Mouse (Mus musculus) bone marrow, adult 2 months (tissue): ENCODE data around the gene Slc6a12.

Source experiments
- CTCF ChIP-seq: fragments of 200-500 bp; IDR thresholded peaks from 2 replicates; pipeline ENCODE4 v1.5.1; 2011; ENCODE audit warnings: low read length, control low read depth; ENCODE audit not compliant: control insufficient read depth, insufficient read depth
- POLR2A ChIP-seq: fragments of 200-500 bp; IDR thresholded peaks from 2 replicates; pipeline ENCODE4 v1.6.1; 2011; ENCODE audit warnings: low read depth, mild to moderate bottlenecking, control low read depth, low read length, borderline replicate concordance; ENCODE audit not compliant: control insufficient read depth

- TF ChIP-seq CTCF (no peak), POLR2A (no peak)
Observed at GRCm38 (mm10) chr6:121303466-121304220, 39.2 kb upstream of the Slc6a12 start.
